Mouse (Mus musculus): ENCODE results near the gene Zbtb40. TPM values are rescaled to one million over a fixed set of nuclear protein-coding genes. Genes with fewer than 3 reads are reported as not detected.
A peak's percentile ranks its signal among the peaks of the same experiment; 100 is the strongest.

Zbtb40 gene
- polyA plus RNA-seq, 1 experiment from 2014 or later: 4.4 TPM

DNA sequence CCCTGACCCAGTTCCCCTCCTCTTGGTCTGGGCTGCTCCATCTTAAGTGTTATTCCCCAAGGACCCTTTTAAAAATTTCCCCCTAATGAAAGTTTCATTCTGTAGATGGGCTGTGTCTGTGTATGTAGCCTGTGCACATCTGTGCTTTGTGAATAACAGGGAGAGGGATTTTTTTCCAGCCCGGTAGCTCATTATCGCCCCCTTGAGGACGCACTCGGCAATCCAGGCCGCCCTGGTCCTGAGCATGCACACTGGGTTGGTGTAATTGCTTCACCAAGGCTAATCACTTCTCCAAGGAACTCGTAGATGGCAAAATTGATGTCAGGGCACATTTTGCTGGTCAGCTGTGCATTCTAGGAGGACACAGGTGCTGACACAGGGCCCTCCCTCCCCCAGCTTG, 77.7 kb downstream of the Zbtb40 start:
- no peak overlapping the region for H3K27ac ChIP-seq (ENCODE audit: low read length)
- 8% methylated on average over 6 of the region's 6 CpGs for WGBS

GRCm38 (mm10) chr4:136969503-136970276, 78.9 kb downstream of the Zbtb40 start:
- 13% methylated on average over 16 of the region's 16 CpGs for WGBS
- no peaks in the 10 kb centered on the region for H3K9me3 ChIP-seq (ENCODE audit: control insufficient read depth, low read length)
- ATAC-seq (ENCODE audit: low read depth): peak; percentile 80

More for the DNA sequence above, 77.7 kb downstream of the Zbtb40 start:
- H3K4me2 ChIP-seq (ENCODE audit: low read depth, low read length): no peak overlapping the region
- H3K9ac ChIP-seq (ENCODE audit: low read length): no peak overlapping the region
- no peaks in the 10 kb centered on the region for H3K36me3 ChIP-seq (ENCODE audit: control insufficient read depth, insufficient read depth, low read length)
- no peak overlapping the region for H3K4me3 ChIP-seq (ENCODE audit: low read length)
- no peak for ATAC-seq (ENCODE audit: low read depth)
- H3K27me3 ChIP-seq (ENCODE audit: control insufficient read depth, insufficient read depth, low read depth, low read length): peaks cover 49% of the 10 kb centered on the region
- H3K4me1 ChIP-seq (replicated peaks; ENCODE audit: control insufficient read depth, insufficient read depth, low read length): peaks cover 11% of the 10 kb centered on the region
- no peaks in the 10 kb centered on the region for H3K9me3 ChIP-seq (ENCODE audit: control insufficient read depth, low read length)

DNA sequence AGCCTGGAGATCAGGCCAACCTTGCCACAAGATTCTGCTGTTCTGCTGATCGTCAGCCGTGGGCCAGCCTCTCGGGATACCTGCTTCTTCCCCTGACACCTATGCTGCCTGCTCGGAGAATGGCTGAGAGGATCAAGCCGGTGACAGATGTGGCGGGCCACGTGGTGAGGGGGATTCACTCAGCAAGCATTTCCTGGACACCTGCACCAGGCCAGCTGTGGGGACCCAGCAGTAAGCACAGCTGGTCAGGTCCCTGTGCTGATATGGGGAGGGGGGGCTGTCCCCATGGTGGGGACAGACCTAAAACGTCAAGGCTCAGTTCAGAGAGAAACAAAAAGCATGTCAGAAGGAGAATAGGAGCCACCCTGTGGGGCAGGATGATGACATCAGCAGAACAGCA, 79.5 kb downstream of the Zbtb40 start:
- no peak overlapping the region for H3K4me2 ChIP-seq (ENCODE audit: low read depth, low read length)
- H3K27ac ChIP-seq (ENCODE audit: low read length): no peak overlapping the region
- ATAC-seq (ENCODE audit: low read depth): no peak
- no peak overlapping the region for H3K4me3 ChIP-seq (ENCODE audit: low read length)
- H3K36me3 ChIP-seq (ENCODE audit: control insufficient read depth, insufficient read depth, low read length): no peaks in the 10 kb centered on the region
- peaks cover 64% of the 10 kb centered on the region for H3K27me3 ChIP-seq (ENCODE audit: control insufficient read depth, insufficient read depth, low read depth, low read length)
- peaks cover 20% of the 10 kb centered on the region for H3K4me1 ChIP-seq (replicated peaks; ENCODE audit: control insufficient read depth, insufficient read depth, low read length)
- H3K9ac ChIP-seq (ENCODE audit: low read length): no peak overlapping the region
- 29% methylated on average over 8 of the region's 8 CpGs for WGBS
- no peaks in the 10 kb centered on the region for H3K9me3 ChIP-seq (ENCODE audit: control insufficient read depth, low read length)

More at GRCm38 (mm10) chr4:136969503-136970276, 78.9 kb downstream of the Zbtb40 start:
- Histone ChIP-seq H3K4me2 (ENCODE audit: low read depth, low read length) (no peak overlapping the region), H3K4me3 (ENCODE audit: low read length) (no peak overlapping the region), H3K9ac (ENCODE audit: low read length) (no peak overlapping the region), H3K27me3 (ENCODE audit: control insufficient read depth, insufficient read depth, low read depth, low read length) (peaks cover 62% of the 10 kb centered on the region), H3K4me1 (replicated peaks; ENCODE audit: control insufficient read depth, insufficient read depth, low read length) (peaks cover 17% of the 10 kb centered on the region), H3K27ac (ENCODE audit: low read length) (no peak overlapping the region), H3K36me3 (ENCODE audit: control insufficient read depth, insufficient read depth, low read length) (no peaks in the 10 kb centered on the region)

- Histone ChIP-seq H3K4me1 (replicated peaks; ENCODE audit: control insufficient read depth, insufficient read depth, low read length) (peaks cover 25% of the 10 kb centered on the region), H3K4me3 (ENCODE audit: low read length) (no peak overlapping the region), H3K27me3 (ENCODE audit: control insufficient read depth, insufficient read depth, low read depth, low read length) (peaks cover 68% of the 10 kb centered on the region), H3K36me3 (ENCODE audit: control insufficient read depth, insufficient read depth, low read length) (no peaks in the 10 kb centered on the region), H3K27ac (ENCODE audit: low read length) (no peak overlapping the region), H3K9me3 (ENCODE audit: control insufficient read depth, low read length) (no peaks in the 10 kb centered on the region), H3K4me2 (ENCODE audit: low read depth, low read length) (no peak overlapping the region), H3K9ac (ENCODE audit: low read length) (no peak overlapping the region)
- ATAC-seq (ENCODE audit: low read depth): no peak
- 22% methylated on average over 9 of the region's 9 CpGs for WGBS
Measured at GRCm38 (mm10) chr4:136967511-136967910, 81.1 kb downstream of the Zbtb40 start.

GRCm38 (mm10) chr4:136966493-136967390, 81.9 kb downstream of the Zbtb40 start:
- H3K4me2 ChIP-seq (ENCODE audit: low read depth, low read length): no peak overlapping the region
- no peak for ATAC-seq (ENCODE audit: low read depth)
- H3K36me3 ChIP-seq (ENCODE audit: control insufficient read depth, insufficient read depth, low read length): no peaks in the 10 kb centered on the region
- peaks cover 67% of the 10 kb centered on the region for H3K27me3 ChIP-seq (ENCODE audit: control insufficient read depth, insufficient read depth, low read depth, low read length)
- H3K4me1 ChIP-seq (replicated peaks; ENCODE audit: control insufficient read depth, insufficient read depth, low read length): peaks cover 32% of the 10 kb centered on the region
- H3K9me3 ChIP-seq (ENCODE audit: control insufficient read depth, low read length): no peaks in the 10 kb centered on the region
- H3K27ac ChIP-seq (ENCODE audit: low read length): no peak overlapping the region
- H3K4me3 ChIP-seq (ENCODE audit: low read length): no peak overlapping the region
- H3K9ac ChIP-seq (ENCODE audit: low read length): no peak overlapping the region
- WGBS: 19% methylated on average over 16 of the region's 16 CpGs

DNA sequence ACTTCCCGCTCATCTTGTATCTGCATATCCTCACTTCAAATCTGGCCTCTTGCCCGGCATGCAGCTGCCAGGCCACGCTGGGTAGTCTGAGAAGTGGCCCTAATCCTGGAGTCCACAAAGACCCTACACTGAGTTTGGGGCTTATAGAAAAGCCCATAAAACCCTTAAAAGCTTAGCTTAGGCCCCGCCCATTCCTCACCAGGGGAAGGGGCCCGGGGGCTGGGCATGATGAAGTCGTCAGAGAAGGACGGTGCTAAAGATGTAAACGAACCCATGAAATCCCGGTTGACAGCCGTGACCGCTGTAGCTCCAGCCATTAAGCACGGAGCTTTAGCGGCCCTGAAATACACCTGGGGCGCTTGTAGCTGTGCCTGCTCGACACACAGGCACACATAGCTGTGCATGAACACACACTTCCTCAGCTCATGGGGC, 83.6 kb downstream of the Zbtb40 start:
- Histone ChIP-seq H3K27ac (ENCODE audit: low read length) (no peak overlapping the region), H3K36me3 (ENCODE audit: control insufficient read depth, insufficient read depth, low read length) (no peaks in the 10 kb centered on the region), H3K9ac (ENCODE audit: low read length) (no peak overlapping the region), H3K4me3 (ENCODE audit: low read length) (no peak overlapping the region), H3K4me2 (ENCODE audit: low read depth, low read length) (no peak overlapping the region), H3K9me3 (ENCODE audit: control insufficient read depth, low read length) (no peaks in the 10 kb centered on the region), H3K27me3 (ENCODE audit: control insufficient read depth, insufficient read depth, low read depth, low read length) (peaks cover 59% of the 10 kb centered on the region), H3K4me1 (replicated peaks; ENCODE audit: control insufficient read depth, insufficient read depth, low read length) (peaks cover 43% of the 10 kb centered on the region)
- no peak for ATAC-seq (ENCODE audit: low read depth)
- WGBS: 32% methylated on average over 15 of the region's 15 CpGs

DNA sequence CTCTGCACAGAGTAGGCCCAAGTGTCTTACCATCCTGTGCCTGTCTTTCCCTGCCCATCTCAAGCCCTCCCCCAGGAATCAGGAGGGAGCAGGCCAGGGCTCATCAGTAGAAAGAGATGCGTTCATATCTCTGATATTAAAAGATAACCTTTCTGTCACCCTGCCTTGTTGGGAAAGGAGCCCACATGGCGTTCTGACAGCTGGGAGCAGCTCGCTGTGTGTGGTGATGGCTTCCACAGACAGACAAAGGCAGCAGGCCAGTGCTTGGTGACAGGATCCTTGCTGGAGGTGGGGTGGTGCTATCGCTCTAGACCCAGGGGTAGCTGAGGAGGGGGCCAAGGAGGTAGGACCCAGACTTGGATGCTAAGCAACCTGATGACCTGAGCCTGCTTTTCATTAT, 86.2 kb downstream of the Zbtb40 start:
- WGBS: 34% methylated on average over 4 of the region's 4 CpGs
- Histone ChIP-seq H3K9me3 (ENCODE audit: control insufficient read depth, low read length) (no peaks in the 10 kb centered on the region), H3K36me3 (ENCODE audit: control insufficient read depth, insufficient read depth, low read length) (no peaks in the 10 kb centered on the region), H3K27me3 (ENCODE audit: control insufficient read depth, insufficient read depth, low read depth, low read length) (peaks cover 56% of the 10 kb centered on the region), H3K9ac (ENCODE audit: low read length) (no peak overlapping the region), H3K4me3 (ENCODE audit: low read length) (no peak overlapping the region), H3K4me2 (ENCODE audit: low read depth, low read length) (no peak overlapping the region), H3K4me1 (replicated peaks; ENCODE audit: control insufficient read depth, insufficient read depth, low read length) (peaks cover 38% of the 10 kb centered on the region), H3K27ac (ENCODE audit: low read length) (no peak overlapping the region)
- no peak for ATAC-seq (ENCODE audit: low read depth)

DNA sequence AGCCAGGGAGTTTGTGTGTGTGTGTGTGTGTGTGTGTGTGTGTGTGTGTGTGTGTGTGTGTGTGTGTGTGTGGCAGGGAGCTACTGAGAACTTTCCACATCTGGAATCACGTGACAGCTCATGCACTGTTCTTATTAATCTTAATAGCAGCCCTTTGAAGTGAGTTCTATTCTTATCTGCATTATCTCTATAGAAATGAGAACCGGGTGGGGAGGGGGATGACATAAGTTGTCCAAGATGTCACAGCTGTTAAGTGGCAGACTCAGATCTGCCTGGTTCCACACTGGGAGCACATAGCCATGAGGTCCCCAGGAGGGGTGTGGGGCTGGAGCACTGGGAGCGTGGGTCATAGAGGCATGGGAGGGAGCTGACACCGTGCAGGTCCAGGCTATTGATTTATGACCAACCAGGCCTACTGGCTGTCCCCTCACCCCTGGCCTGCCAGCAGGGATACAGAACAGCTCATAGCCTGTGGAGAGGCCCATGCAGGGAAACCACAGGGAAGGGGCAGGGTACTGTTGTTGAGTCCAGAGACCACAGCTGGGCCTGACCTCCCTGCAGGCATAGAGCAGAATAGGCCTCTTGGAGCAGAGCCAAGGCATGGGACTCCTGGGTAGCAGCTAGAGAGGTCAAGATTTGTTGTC, 86.8 kb downstream of the Zbtb40 start:
- WGBS: 21% methylated on average over 4 of the region's 4 CpGs
- no peak overlapping the region for H3K27ac ChIP-seq (ENCODE audit: low read length)
- no peaks in the 10 kb centered on the region for H3K9me3 ChIP-seq (ENCODE audit: control insufficient read depth, low read length)
- H3K27me3 ChIP-seq (ENCODE audit: control insufficient read depth, insufficient read depth, low read depth, low read length): peaks cover 56% of the 10 kb centered on the region
- ATAC-seq (ENCODE audit: low read depth): peak; percentile 65
- H3K36me3 ChIP-seq (ENCODE audit: control insufficient read depth, insufficient read depth, low read length): no peaks in the 10 kb centered on the region
- no peak overlapping the region for H3K4me3 ChIP-seq (ENCODE audit: low read length)
- peaks cover 42% of the 10 kb centered on the region for H3K4me1 ChIP-seq (replicated peaks; ENCODE audit: control insufficient read depth, insufficient read depth, low read length)
- H3K9ac ChIP-seq (ENCODE audit: low read length): no peak overlapping the region
- H3K4me2 ChIP-seq (ENCODE audit: low read depth, low read length): no peak overlapping the region

GRCm38 (mm10) chr4:136960581-136960980, 88.0 kb downstream of the Zbtb40 start:
- Histone ChIP-seq H3K4me2 (ENCODE audit: low read depth, low read length) (no peak overlapping the region), H3K9me3 (ENCODE audit: control insufficient read depth, low read length) (no peaks in the 10 kb centered on the region), H3K36me3 (ENCODE audit: control insufficient read depth, insufficient read depth, low read length) (no peaks in the 10 kb centered on the region), H3K27ac (ENCODE audit: low read length) (no peak overlapping the region), H3K4me1 (replicated peaks; ENCODE audit: control insufficient read depth, insufficient read depth, low read length) (peaks cover 41% of the 10 kb centered on the region), H3K4me3 (ENCODE audit: low read length) (no peak overlapping the region), H3K9ac (ENCODE audit: low read length) (no peak overlapping the region), H3K27me3 (ENCODE audit: control insufficient read depth, insufficient read depth, low read depth, low read length) (peaks cover 56% of the 10 kb centered on the region)
- ATAC-seq (ENCODE audit: low read depth): peak; percentile 38
- 33% methylated on average over 9 of the region's 9 CpGs for WGBS
